Mouse (Mus musculus) neural tube, embryonic 12.5 days (tissue): ENCODE results near the gene Prkab2. TPM values are rescaled to one million over a fixed set of nuclear protein-coding genes. Genes with fewer than 3 reads are reported as not detected.

ENCODE experiments used
- ATAC-seq: fragments of 200-750 bp; cut with Nextera tagmentation; 2 replicates; pipeline ENCODE4 v1.8.0; 2017; ENCODE audit warnings: low read depth, mild to moderate bottlenecking, moderate TSS enrichment, moderate library complexity; ENCODE audit not compliant: low FRiP score
- H3K27ac ChIP-seq: fragments of 300-500 bp; sonication (generic); 2 replicates; pipeline ENCODE4 v1.5.1; 2016
- H3K27me3 ChIP-seq: fragments of 300-500 bp; sonication (generic); replicated peaks from 2 replicates; pipeline ENCODE4 v1.6.1; 2016; ENCODE audit warnings: mild to moderate bottlenecking
- H3K36me3 ChIP-seq: fragments of 300-500 bp; sonication (generic); 2 replicates; pipeline ENCODE4 v1.6.1; 2016; ENCODE audit warnings: mild to moderate bottlenecking
- H3K4me1 ChIP-seq: fragments of 300-500 bp; sonication (generic); 2 replicates; pipeline ENCODE4 v1.6.1; 2016
- H3K4me2 ChIP-seq: fragments of 300-500 bp; sonication (generic); replicated peaks from 2 replicates; pipeline ENCODE4 v1.6.1; 2016; ENCODE audit warnings: mild to moderate bottlenecking
- H3K4me3 ChIP-seq: fragments of 300-500 bp; sonication (generic); 2 replicates; pipeline ENCODE4 v1.5.1; 2016
- H3K9ac ChIP-seq: fragments of 300-500 bp; sonication (generic); 2 replicates; pipeline ENCODE4 v1.6.1; 2016; ENCODE audit warnings: mild to moderate bottlenecking
- H3K9me3 ChIP-seq: fragments of 300-500 bp; sonication (generic); 2 replicates; pipeline ENCODE4 v1.6.1; 2016; ENCODE audit warnings: mild to moderate bottlenecking
- WGBS: fragments of 180-500 bp; shearing (Covaris S2); methylation state at CpG from one replicate; pipeline ENCODE4 v1.1.7; 2016; 5-methylcytosine and 5-hydroxymethylcytosine counted together
- polyA plus RNA-seq: library from polyadenylated mRNA; unstranded; fragments of >200 nt; fragmentation: Nextera tagmentation; extraction: Ambion mirVana; gene quantifications from 2 replicates; pipeline ENCODE4 v1.2.1, GENCODE M21; 2016

Gene Prkab2
- polyA plus RNA-seq, 1 experiment from 2014 or later, result 10.3 TPM

- Histone ChIP-seq H3K27ac (no peak overlapping the region), H3K4me3 (peak overlapping the region; percentile 30), H3K27me3 (peaks cover 16% of the 10 kb centered on the region), H3K9ac (no peak overlapping the region), H3K9me3 (no peaks in the 10 kb centered on the region), H3K36me3 (no peaks in the 10 kb centered on the region), H3K4me2 (peak overlapping the region; percentile 70), H3K4me1 (peaks cover 11% of the 10 kb centered on the region; the same call in 1 of the 2 replicates)
- under 1% methylated on average over 33 of the region's 33 CpGs for WGBS
- ATAC-seq, result peak; percentile 39
These were observed 23.5 kb downstream of the Prkab2 start for GRCm38 (mm10) chr3:97681321-97682158.

DNA sequence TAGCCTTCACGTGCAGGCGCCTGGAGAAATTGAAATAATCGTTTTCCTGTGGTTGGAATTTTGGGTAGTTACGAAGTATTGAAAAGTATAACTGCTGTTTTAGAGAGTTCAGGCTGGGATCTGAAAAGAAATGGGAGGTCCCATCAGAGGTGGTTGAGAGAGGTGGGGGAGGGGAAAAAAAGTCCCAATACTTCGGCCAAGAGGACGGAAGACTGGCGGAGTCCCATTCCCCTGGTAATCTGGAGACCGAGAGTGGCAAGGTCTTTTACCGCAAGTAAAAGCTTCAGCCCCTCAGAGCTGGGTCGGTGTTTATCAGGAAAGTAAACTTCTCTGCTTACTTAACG, 24.1 kb downstream of the Prkab2 start:
- Histone ChIP-seq H3K4me1 (peaks cover 11% of the 10 kb centered on the region; the same call in 1 of the 2 replicates), H3K9me3 (no peaks in the 10 kb centered on the region), H3K9ac (no peak overlapping the region), H3K27me3 (peaks cover 16% of the 10 kb centered on the region), H3K4me3 (no peak overlapping the region), H3K36me3 (no peaks in the 10 kb centered on the region), H3K27ac (no peak overlapping the region), H3K4me2 (peak overlapping the region; percentile 70)
- ATAC-seq, result no peak
- WGBS, result 2% methylated on average over 11 of the region's 11 CpGs

DNA sequence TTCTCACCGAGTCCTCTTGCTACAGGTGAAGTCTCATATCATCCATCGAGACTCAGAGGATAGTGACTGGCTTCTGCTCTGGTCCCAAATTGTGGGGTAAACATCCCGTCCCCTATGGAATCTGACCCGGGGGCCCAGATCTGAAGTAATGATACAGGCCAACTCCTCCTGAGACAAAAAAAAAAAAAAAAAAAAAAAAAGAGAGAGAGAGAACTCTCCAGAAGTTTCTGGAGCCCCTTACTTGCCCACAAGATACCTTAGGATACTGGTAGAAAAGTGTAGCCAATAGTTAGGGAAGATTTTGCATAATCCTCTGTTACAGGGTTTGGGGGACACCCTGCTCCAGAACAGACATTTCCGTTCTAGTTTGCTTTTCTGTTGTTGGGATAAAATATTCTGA, 24.6 kb downstream of the Prkab2 start:
- Histone ChIP-seq H3K9me3 (no peaks in the 10 kb centered on the region), H3K4me3 (no peak overlapping the region), H3K4me2 (peak overlapping the region; percentile 70), H3K27ac (no peak overlapping the region), H3K9ac (no peak overlapping the region), H3K4me1 (peaks cover 11% of the 10 kb centered on the region; the same call in 1 of the 2 replicates), H3K36me3 (no peaks in the 10 kb centered on the region), H3K27me3 (peaks cover 16% of the 10 kb centered on the region)
- 21% methylated on average over 5 of the region's 5 CpGs for WGBS
- ATAC-seq, result no peak

DNA sequence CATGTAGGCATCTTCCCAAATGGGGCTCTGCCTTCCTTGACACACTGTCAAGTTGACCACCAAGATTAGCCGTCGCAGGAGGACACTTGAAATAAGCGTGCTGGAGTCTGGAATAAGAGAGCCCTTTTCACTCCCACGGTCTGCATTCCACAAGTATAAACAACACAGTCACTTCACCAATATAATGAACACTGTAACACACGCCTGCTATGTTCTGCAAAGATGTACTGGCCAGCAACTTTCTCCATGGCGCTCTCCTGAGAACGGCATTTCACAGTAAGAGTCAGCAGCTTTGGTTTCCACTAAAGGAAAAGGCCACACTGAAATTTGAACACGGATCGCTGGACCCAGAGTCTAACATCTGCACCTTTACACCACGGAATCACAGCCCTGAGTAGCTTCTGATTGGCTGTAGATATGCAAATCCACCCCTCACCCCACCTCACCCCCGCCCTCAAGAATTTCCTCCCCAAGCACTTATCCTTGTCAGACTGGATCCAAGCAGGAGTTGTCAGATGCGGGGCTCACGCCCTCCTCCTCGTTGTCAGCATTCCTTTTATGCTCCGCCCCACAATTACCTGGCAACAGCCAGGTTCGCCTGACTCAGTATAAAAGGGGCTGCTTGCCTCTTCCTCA, 25.7 kb downstream of the Prkab2 start:
- Histone ChIP-seq H3K9me3 (no peaks in the 10 kb centered on the region), H3K9ac (no peak overlapping the region), H3K4me3 (no peak overlapping the region), H3K4me2 (0 out of 2 replicates have a peak overlapping the region, but pooled peaks have one; percentile 10), H3K4me1 (peaks cover 11% of the 10 kb centered on the region; the same call in 1 of the 2 replicates), H3K27ac (no peak overlapping the region), H3K36me3 (no peaks in the 10 kb centered on the region), H3K27me3 (peaks cover 16% of the 10 kb centered on the region)
- no peak for ATAC-seq
- WGBS, result 8% methylated on average over 16 of the region's 16 CpGs

DNA sequence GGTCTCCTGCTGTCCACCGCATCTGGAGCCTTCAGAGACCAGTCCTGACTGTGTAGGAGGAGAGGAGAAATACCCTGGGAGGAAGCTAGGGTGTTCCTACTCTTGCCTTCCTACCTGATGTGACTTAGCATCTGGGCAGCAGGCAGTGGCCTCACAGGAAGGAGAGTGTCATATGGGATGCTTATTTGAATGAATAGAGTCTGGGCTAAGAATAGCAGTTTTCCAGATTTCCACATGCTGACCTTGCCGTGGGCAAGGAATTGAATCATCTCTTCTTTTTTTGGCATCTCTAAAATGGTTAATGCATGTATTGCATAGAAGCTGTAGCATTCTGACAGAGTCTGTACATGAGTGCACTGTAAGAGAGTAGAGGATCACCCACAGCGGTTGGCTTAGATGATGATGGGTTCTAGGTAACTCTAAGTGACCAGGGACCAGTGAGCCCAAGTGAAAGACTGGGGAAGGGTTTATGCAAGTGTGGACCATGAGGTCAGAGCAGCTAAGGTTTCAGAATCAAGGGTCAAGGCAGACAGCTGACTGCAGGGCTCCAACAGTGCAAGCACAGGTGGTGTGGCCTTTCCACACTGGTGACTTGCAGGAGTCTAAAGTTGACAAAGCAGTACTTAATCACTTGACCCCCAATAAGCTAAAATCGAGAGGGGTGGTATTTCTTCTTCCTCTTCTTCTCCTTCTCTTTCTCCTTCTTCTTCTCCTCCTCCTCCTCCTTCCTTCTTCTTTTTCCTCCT, 28.6 kb downstream of the Prkab2 start:
- no peaks in the 10 kb centered on the region for H3K36me3 ChIP-seq
- peaks cover 16% of the 10 kb centered on the region for H3K27me3 ChIP-seq
- no peak overlapping the region for H3K27ac ChIP-seq
- ATAC-seq, result no peak
- H3K9ac ChIP-seq, result no peak overlapping the region
- WGBS, result 82% methylated on average over 4 of the region's 4 CpGs
- H3K4me1 ChIP-seq, result peaks cover 6% of the 10 kb centered on the region; the same call in 1 of the 2 replicates
- no peaks in the 10 kb centered on the region for H3K9me3 ChIP-seq
- no peak overlapping the region for H3K4me3 ChIP-seq
- no peak overlapping the region for H3K4me2 ChIP-seq

DNA sequence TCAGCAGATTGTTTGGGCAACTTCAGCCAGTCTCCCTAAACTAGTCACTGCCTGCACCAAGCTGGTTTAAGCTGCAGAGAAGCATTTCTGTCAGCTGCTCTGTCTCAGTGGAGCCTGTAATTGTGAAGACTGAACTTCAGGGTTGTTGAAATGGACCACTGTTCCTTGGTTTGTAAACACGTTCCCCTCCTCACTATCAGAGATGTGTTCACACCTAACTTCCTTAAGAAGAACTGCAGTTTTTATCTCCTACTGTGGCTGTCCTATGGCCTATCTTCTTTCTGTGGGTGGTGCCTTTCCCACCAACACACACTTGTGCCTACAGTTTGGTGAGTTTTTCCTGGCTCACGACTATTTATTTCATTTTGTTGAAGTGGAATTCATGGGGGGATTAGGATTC, 31.3 kb downstream of the Prkab2 start:
- ATAC-seq, result no peak
- 81% methylated on average over 2 of the region's 2 CpGs for WGBS
- H3K4me2 ChIP-seq, result no peak overlapping the region
- no peaks in the 10 kb centered on the region for H3K9me3 ChIP-seq
- H3K27ac ChIP-seq, result no peak overlapping the region
- H3K4me3 ChIP-seq, result no peak overlapping the region
- H3K27me3 ChIP-seq, result peaks cover 5% of the 10 kb centered on the region; the same call in 1 of the 2 replicates
- no peak overlapping the region for H3K9ac ChIP-seq
- H3K4me1 ChIP-seq, result no peaks in the 10 kb centered on the region
- peaks cover 3% of the 10 kb centered on the region; the same call in 1 of the 2 replicates for H3K36me3 ChIP-seq

DNA sequence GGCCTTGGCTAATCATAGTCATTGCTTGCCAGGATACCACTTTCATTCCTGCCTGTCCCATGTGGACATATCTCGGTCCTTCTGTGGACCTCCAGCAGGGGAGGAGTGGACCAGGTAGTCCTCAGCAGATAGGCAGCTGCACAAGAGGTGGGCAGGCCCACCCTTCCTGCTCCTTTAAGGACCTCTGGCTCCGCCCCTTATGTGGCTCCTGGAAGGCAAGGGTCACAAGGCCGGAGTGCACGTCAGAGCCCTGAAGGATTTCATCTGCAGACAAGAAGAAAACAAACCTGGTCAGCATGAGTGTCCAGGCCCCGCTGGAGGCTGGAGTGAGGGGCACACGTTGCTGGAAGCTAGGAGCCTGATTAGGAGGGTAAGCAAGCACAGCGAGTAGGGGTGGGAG, 32.6 kb downstream of the Prkab2 start:
- no peak overlapping the region for H3K4me3 ChIP-seq
- no peak overlapping the region for H3K9ac ChIP-seq
- WGBS, result 72% methylated on average over 7 of the region's 7 CpGs
- H3K4me1 ChIP-seq, result no peaks in the 10 kb centered on the region
- no peak overlapping the region for H3K27ac ChIP-seq
- no peaks in the 10 kb centered on the region for H3K9me3 ChIP-seq
- H3K4me2 ChIP-seq, result no peak overlapping the region
- no peak for ATAC-seq
- H3K27me3 ChIP-seq, result no peaks in the 10 kb centered on the region
- peaks cover 3% of the 10 kb centered on the region; the same call in 1 of the 2 replicates for H3K36me3 ChIP-seq

DNA sequence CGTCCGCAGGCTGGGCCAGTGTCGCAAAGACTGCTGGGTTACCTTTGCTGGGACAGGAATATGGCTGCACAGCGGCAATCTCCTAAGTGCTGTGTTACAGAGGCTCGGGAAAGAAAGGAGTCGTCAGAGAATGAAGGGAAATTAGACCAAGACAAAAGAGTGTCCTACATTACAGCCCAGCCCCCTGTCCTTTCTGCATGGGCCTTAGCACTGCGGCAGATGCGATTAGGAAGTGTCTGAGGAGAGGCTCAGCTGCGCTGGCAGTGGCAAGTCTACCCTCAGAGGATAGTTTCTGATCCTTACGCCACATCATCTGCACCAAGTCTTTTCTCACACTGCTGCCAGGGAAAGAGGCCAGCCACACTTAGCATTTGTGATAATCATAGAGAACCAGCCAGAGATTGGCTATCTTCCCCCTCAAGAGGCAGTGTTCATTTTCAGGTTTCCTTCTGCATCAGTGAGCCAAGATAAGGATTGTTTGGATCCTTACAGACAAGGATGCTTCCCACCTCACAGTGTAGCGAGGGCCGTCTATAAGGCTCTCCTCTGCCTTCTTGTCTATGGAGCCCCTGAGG, 33.5 kb downstream of the Prkab2 start:
- H3K36me3 ChIP-seq, result peaks cover 3% of the 10 kb centered on the region; the same call in 1 of the 2 replicates
- H3K9ac ChIP-seq, result no peak overlapping the region
- WGBS, result 48% methylated on average over 12 of the region's 12 CpGs

DNA sequence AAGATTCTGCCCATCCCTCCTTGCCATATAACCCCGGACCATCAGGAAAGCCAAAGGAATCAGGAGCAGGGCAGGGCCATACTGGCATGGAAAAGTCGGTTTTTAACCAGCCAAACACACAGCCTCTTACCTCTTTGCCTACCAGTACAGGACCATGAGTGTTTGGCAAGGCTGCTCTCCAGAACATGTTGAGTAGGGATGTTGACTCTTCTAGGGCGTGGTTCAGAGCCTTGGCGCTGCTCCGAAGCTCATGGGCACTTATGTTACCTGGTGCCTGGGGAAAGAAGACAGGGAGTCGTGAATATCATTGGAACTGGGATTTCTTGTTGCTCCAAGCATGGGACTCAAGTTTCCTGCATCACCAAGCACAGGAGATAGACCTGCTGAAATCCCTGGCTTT, 35.8 kb downstream of the Prkab2 start:
- Histone ChIP-seq H3K27ac (no peak overlapping the region), H3K4me2 (no peak overlapping the region), H3K4me3 (no peak overlapping the region), H3K9me3 (no peaks in the 10 kb centered on the region), H3K36me3 (peaks cover 3% of the 10 kb centered on the region), H3K4me1 (no peaks in the 10 kb centered on the region), H3K27me3 (no peaks in the 10 kb centered on the region), H3K9ac (no peak overlapping the region)
- WGBS, result 87% methylated on average over 6 of the region's 6 CpGs
- no peak for ATAC-seq

More for the DNA sequence above, 33.5 kb downstream of the Prkab2 start:
- Histone ChIP-seq H3K27ac (no peak overlapping the region), H3K4me1 (no peaks in the 10 kb centered on the region), H3K27me3 (no peaks in the 10 kb centered on the region), H3K4me3 (no peak overlapping the region), H3K9me3 (no peaks in the 10 kb centered on the region), H3K4me2 (no peak overlapping the region)
- ATAC-seq, result no peak

- Histone ChIP-seq H3K27me3 (no peaks in the 10 kb centered on the region), H3K27ac (no peak overlapping the region), H3K4me2 (no peak overlapping the region), H3K4me1 (no peaks in the 10 kb centered on the region), H3K9ac (no peak overlapping the region), H3K9me3 (no peaks in the 10 kb centered on the region), H3K36me3 (peaks cover 3% of the 10 kb centered on the region), H3K4me3 (no peak overlapping the region)
- 88% methylated on average over 9 of the region's 9 CpGs for WGBS
- ATAC-seq, result no peak
These were observed 38.9 kb downstream of the Prkab2 start for GRCm38 (mm10) chr3:97696866-97697265.

DNA sequence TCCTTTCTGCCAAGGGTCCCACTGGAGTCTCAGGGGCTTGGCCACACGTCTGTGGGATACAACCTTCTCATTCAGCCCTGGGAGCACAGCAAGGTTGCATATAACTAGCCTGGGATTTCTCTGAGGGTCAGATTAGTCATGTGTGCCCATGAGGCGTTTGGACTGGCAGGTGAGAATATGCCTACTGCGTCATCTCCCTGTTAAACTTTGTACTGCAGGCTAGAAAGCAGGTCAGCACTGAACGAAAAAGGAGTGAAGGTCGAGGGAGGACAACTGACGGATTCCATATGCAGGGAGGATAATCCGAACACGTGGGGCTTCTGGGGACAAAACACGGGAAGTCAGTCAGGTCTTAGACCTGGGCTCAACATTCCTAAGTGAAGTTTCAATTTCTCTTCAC, 39.3 kb downstream of the Prkab2 start:
- WGBS, result 86% methylated on average over 9 of the region's 9 CpGs
- H3K9me3 ChIP-seq, result no peaks in the 10 kb centered on the region
- ATAC-seq, result no peak
- H3K4me3 ChIP-seq, result no peak overlapping the region
- H3K4me1 ChIP-seq, result no peaks in the 10 kb centered on the region
- H3K9ac ChIP-seq, result no peak overlapping the region
- peaks cover 3% of the 10 kb centered on the region for H3K36me3 ChIP-seq
- H3K27ac ChIP-seq, result no peak overlapping the region
- H3K4me2 ChIP-seq, result no peak overlapping the region
- no peaks in the 10 kb centered on the region for H3K27me3 ChIP-seq

- Histone ChIP-seq H3K27me3 (no peaks in the 10 kb centered on the region), H3K9ac (no peak overlapping the region), H3K9me3 (no peaks in the 10 kb centered on the region), H3K4me2 (no peak overlapping the region), H3K4me1 (no peaks in the 10 kb centered on the region), H3K4me3 (no peak overlapping the region), H3K36me3 (no peaks in the 10 kb centered on the region; the same call in 1 of the 2 replicates), H3K27ac (no peak overlapping the region)
- WGBS, result 74% methylated on average over 3 of the region's 3 CpGs
- no peak for ATAC-seq
These were observed 41.1 kb downstream of the Prkab2 start for GRCm38 (mm10) chr3:97699061-97699460.
